Mouse (Mus musculus) embryo, embryonic 11.5 days (tissue): ENCODE data around the gene Gm13119.
"Not testable (repeated sequence)": the region's sequence is repeated elsewhere in the genome, so short reads cannot be mapped to it uniquely, and the experiment has no call there.

Experiments
- DNase-seq: peaks from one replicate; pipeline ENCODE4 v3.0.0-alpha.2; 2012; ENCODE audit warnings: low read depth, low spot score

Gene Gm13119

GRCm38 (mm10) chr4:144357642-144358041, at the start of gene Gm13119:
Gene Gm13119 (plus strand): TSS chr4:144357942.
- DNase-seq, result not testable (repeated sequence)

DNA sequence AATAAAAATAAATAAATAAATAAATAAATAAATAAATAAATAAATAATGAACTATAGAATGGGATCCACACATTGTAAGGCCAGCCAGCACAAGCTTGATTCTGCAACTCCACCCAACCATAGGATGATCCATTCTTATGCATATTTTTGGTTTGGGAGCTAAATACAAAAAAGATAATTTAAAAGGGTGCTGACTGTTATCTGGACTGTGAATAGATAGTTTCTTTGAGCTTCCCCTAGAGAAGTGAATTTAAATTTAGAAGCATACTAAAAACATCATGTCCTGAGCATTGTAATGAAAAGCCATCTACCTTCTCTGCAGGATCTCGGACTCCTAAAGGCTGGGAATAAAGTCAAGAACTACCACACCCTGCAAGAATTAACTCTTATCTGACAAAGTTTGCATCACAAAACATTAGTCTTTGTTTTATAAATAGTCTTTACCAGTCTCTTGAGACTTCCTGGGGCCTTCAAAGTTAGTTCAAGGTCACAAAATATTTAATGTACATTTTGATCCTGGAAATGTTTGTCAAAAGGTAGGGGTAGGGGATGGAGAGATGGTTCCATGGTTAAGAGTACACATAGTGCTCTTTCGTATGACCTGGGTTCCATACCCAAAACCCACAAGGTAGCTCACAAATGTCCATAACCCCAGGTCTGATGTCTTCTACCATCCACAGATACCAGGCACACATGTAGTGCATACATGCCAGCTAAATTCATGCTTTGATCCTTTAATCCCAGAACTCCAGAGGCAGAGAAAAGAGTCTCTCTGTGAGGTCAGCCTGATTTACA, 44.9 kb upstream of the Gm13119 start:
- not testable (repeated sequence) for DNase-seq

GRCm38 (mm10) chr4:144329949-144330348, 27.8 kb upstream of the Gm13119 start, which contains the start of gene Gm13128:
Gene Gm13128 (plus strand): TSS chr4:144330249.
- not testable (repeated sequence) for DNase-seq

DNA sequence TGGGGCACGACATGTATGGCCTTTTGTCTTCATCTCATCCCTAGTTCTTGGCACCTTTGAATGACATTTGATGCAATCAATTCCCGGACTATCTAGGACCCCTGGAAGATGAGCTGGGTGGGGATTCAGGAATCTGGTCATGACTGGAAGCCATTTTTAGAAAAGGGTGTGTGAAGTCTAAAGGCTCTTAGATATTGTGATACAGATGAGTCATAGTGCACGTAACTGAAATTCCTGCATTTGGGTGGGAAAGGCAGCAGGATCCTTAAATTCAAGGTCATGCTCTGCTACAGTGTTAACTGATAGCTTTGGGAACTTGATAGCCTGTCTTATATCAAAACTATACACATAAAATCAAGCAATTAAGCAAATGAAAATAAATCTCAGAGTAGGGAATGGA, 21.9 kb upstream of the Gm13119 start:
- not testable (repeated sequence) for DNase-seq

GRCm38 (mm10) chr4:144377911-144378310, 20.2 kb downstream of the Gm13119 start, which contains the start of gene Pramef20:
Gene Pramef20 (minus strand): TSS chr4:144377933.
- DNase-seq, result no peak

- DNase-seq, result no peak
Observed at GRCm38 (mm10) chr4:144396316-144396715, 38.6 kb downstream of the Gm13119 start.

DNA sequence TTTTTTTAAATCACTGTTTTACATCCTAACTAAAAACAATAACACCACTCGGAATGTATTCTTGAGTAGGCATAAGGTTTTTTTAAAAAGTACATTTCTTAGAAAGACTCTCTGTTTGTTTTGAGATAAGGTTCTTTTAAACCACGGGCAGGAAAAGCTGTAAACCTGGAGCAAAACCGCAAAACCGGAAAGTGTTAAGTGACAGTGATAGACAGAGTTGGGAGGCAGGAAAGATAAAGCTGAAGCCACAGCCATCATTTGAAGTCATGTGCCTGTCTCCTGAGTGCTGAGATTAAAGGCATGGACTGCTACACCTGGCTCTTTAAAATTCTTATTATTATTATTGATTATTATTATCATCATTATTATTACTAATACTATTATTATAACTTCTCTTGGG, 45.0 kb downstream of the Gm13119 start:
- no peak for DNase-seq

DNA sequence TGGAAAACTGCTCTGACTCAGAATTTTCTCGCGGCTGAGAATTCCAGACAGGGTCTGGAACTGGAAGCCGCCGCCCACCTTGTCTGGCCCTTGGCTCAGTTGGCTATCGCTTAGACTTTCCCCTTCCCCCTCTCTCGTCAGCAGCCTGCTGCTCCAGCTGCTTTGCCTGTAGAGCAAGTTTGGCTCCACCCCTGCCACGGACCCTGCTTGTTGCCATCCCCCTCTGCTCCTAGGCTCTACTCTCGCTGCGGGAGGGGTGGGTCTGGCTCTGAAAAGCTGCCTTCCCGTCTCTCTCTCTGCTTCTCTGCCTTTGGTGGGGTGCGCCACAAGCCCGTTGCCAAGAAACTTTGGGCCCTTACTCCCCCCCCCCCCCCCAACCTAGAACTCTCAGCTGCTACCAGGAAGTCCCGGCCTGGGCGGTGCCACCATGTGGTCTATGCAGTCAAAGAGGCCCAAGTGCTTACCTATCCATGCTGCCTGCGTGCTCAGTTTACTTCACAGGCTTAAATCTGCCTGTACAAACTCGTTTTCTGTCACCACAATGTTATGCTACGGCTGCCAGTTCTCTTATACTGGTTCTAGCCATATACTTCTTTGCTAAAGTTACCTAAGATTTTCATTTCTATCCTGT, 46.8 kb downstream of the Gm13119 start:
- DNase-seq, result peak; percentile 23

DNA sequence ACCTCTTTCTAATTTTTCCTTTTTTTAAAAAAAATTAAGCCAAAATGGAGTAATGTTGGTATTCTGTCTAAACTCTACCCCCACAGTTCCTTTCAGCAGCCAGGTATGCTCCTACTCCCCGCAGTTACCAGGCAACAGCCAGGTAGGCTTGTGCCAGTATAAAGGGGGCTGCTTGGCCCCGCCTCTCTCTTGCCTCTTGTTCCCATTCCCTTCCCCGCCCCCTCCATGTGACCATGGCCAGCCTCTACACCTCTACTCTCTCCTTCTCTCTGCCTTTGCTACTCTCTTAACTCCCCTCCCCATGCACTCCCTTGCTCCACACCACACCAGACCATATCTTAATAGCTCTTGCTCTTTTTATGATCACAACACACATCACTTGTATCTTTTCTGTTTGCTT, 48.5 kb downstream of the Gm13119 start:
- no peak for DNase-seq

DNA sequence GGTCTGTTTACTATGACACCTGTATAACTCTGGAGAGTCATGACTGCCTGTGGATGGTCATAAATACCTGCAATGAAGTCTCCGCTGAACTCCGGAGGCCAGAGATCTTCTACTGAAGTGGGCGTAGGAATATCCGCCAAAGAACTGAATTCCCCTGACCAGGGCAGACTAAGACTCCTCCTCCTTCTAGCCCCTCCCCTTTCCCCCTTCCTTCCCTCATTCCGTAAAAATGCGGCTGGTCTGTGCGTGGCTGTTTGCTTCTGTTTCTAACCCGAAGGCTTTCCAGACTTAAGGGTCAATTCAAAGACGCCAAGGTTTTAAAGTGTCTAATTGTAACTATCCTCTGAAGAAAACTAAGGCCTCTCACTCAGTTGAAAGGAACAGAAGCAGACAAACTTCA, 50.5 kb downstream of the Gm13119 start, which contains the start of gene Pramef12:
Pramef12 (minus strand) TSS at position 175 of the 400 bp plus-strand sequence.
- DNase-seq, result no peak
